Mouse (Mus musculus): ENCODE measurements around the gene Tmem217.

- TF ChIP-seq POLR2A (IDR thresholded peaks at IDR 0.05; ENCODE audit: borderline replicate concordance, control insufficient read depth, low read depth, low read length) (no peak), CTCF (IDR thresholded peaks at IDR 0.05; ENCODE audit: control insufficient read depth, insufficient read depth, low read length) (no peak)
Measured at GRCm38 (mm10) chr17:29530508-29530907, 21.7 kb downstream of the Tmem217 start.

Measured in bone marrow, adult 2 months (tissue).